Mouse (Mus musculus) MEL (cell line): Measurements from ENCODE around the gene Slc1a3. TPM values are rescaled to one million over a fixed set of nuclear protein-coding genes. Genes with fewer than 3 reads are reported as not detected.

Source experiments
- polyA plus RNA-seq, 2 experiments: library from polyadenylated mRNA; stranded (reverse) in 1 of 2; unstranded in 1 of 2; fragments of >175 nt in 1 of 2; fragments of >200 nt in 1 of 2; gene quantifications; 2 replicates each; pipeline versions ENCODE4 v1.2.1 to v1.2.4; 2012; ENCODE audit warnings: low replicate concordance in 2 of 2, low read depth in 1 of 2; ENCODE audit not compliant: insufficient read length in 2 of 2, insufficient read depth in 1 of 2, missing spikeins in 1 of 2
- total RNA-seq: library from RNA; depleted of rRNA; stranded (reverse); fragments of 300-350 nt; gene quantifications from 2 replicates; pipeline ENCODE4 v1.2.3, GENCODE M21; 2012; rRNA removed

Slc1a3 gene
- total and polyA plus RNA-seq, 3 experiments = not detected

Other genes starting within 250 kb of the Slc1a3 start
- gene Gm2310, start 190.8 kb downstream of the Slc1a3 start, total RNA-seq = not detected in 2 replicates
- under 1 TPM in 1 of 2 experiments, not detected in 1; 0.06 TPM for gene Gm2310, start 190.8 kb downstream of the Slc1a3 start, polyA plus RNA-seq